Mouse (Mus musculus): ENCODE data around the gene AU022252.

- TF ChIP-seq CTCF (IDR thresholded peaks at IDR 0.05; ENCODE audit: borderline replicate concordance, insufficient read depth, low read length) (peak; percentile 96), POLR2A (IDR thresholded peaks at IDR 0.05; ENCODE audit: low read depth, low read length) (no peak)
Measured at GRCm38 (mm10) chr4:119247462-119248235, 15.1 kb upstream of the AU022252 start.
